Comparison of ENCODE assay signal across 8 mouse cellular contexts in the genomic region with DNA sequence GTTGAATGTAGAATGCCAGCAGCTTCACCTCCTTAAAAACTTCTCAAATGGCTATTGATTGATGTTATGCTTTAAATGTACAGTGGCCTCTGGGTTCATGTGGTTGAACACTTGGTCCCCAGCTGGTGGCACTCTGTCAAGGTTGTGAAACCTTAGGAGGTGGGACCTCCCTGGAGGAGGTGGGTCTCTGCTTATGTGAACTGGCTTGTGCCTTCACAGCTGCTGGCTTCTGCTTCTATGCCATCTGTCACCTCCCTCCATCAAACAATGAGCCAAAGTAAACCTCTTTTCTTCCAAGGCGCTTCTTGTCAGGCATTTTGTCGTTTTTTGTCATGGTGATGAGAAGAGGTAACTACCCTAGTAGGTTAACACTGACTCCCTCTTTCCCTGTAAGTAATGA. TPM values are rescaled to one million over a fixed set of nuclear protein-coding genes. Genes with fewer than 3 reads are reported as not detected.
A peak's percentile ranks its signal among the peaks of the same experiment; 100 is the strongest.
DNase-seq lines count a peak whose midpoint lies in the region.

No protein-coding gene starts in this region.

- peak; percentile 7 for DNase-seq in heart, adult 8-10 months (ENCODE audit: low spot score)
- DNase-seq in heart, postnatal 4 days, result no peak
- DNase-seq in A20 (ENCODE audit: low read depth, low spot score), result peak; percentile 57
- peak; percentile 8 for DNase-seq in adrenal gland, adult 8-10 months
- peak; percentile 17 to 20 for DNase-seq in kidney, postnatal 36 days
- no peak for DNase-seq in layer of hippocampus, postnatal 25 days (ENCODE audit: extremely low spot score in 1 of 2, low spot score in 1 of 2)
- no peak for DNase-seq in ovary, postnatal 10 days (ENCODE audit: low spot score)
- no peak for DNase-seq in spleen, postnatal 14 days (ENCODE audit: low spot score in 2 of 2)

RNA-seq across cellular contexts. Expression of a gene that starts 13.8 kb away (rescaled TPM):
- total RNA-seq in heart, adult 8-10 months (2022), result 100 to 1,000 TPM in 2 of 4 experiments, 10 to 100 TPM in 2; 91.8 to 102 (median 97.3) TPM
- 10 to 100 TPM; 77.8 to 79.9 TPM for total RNA-seq in heart, postnatal 4 days (2021)
- total RNA-seq in adrenal gland, adult 8-10 months (2022), result 100 to 1,000 TPM in 2 of 4 experiments, 10 to 100 TPM in 2; 96.7 to 128 (median 110) TPM
- total RNA-seq in layer of hippocampus, postnatal 25 days (2021), result 100 to 1,000 TPM; 186 to 217 TPM

RNA-seq across cellular contexts. Expression of a gene that starts 31.7 kb away (rescaled TPM):
- total RNA-seq in heart, adult 8-10 months (2022), result 10 to 100 TPM in 2 of 4 experiments, 1 to 10 TPM in 2; 6.2 to 12.5 (median 9.0) TPM
- total RNA-seq in heart, postnatal 4 days (2021), result 10 to 100 TPM; 14.2 to 22.3 TPM
- total RNA-seq in adrenal gland, adult 8-10 months (2022), result 10 to 100 TPM; 47.9 to 57.0 (median 51.4) TPM
- total RNA-seq in layer of hippocampus, postnatal 25 days (2021), result 10 to 100 TPM; 14.8 to 17.0 TPM

Comparison
In these comparisons a context has a peak if more than half of its experiments do, and no peak if none do; other contexts are left out.
1. DNase-seq: peak in heart, adult 8-10 months (single experiment), A20 (single experiment), adrenal gland, adult 8-10 months (single experiment) and kidney, postnatal 36 days (2 of 2); none in heart, postnatal 4 days (single experiment), layer of hippocampus, postnatal 25 days (0 of 2), ovary, postnatal 10 days (single experiment) and spleen, postnatal 14 days (0 of 2).